9 mouse cellular contexts compared by ENCODE assay signal in the genomic region with DNA sequence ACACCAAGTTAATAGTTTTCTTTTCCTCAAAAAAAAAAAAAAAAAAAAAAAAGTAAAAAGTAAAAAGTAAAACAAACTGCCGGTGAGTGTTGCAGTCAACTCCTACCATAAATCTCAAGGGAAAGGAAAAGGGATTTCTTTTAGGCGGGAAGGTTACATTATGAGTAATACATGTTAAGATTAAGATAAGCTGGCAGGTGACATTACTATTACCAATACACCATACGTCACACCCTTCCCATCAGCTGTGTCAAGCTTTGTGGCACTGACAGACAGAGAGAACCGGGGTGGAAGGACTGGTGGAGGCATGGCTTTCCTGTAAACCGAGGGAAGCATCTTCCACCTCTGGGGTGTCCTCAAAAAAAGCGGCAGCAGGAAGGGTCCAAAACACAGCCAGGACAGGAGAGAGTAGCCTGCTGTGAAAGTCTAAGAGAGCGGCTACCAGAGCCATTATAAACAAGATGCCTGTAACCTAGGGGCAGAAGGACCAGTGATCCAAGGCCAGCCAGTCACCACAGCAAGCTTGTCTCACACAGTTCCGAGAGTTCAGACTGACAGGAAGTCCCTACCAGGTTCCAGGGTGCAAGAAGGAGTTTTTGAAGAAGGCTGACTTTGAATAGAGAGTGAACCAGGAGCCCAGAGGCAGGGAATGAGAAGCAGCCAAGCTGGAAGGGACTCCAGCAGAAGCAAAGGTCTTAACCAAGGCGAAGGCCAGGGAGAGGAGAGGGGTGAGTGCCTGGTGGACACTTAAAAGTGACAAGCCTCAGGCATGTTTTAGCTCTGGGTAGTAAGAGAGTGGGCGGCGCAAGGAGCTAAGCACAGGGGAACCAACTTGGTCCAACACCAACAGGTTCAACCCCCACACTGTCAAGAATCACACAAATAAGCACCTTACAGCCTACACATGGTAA. TPM values are rescaled to one million over a fixed set of nuclear protein-coding genes. Genes with fewer than 3 reads are reported as not detected.
DNase-seq lines count a peak whose midpoint lies in the region; ATAC-seq lines count a peak whose summit lies in the region.
"Had no signal": no experiment of that assay in that cellular context is flagged by ENCODE, and none has a peak within 500 bp of the region (broad histone marks: within the 10 kb centered on the region; RNA-seq: fewer than 3 reads in every experiment).

No protein-coding gene starts in this region.

- peak overlapping the region; percentile 12; the same call in 1 of the 2 replicates for H3K4me3 ChIP-seq in neural tube, embryonic 11.5 days (ENCODE audit: low read depth, low read length)
- H3K4me3 ChIP-seq in liver, embryonic 12.5 days = peak overlapping the region; percentile 87

- 80% methylated on average over 11 of the region's 11 CpGs for WGBS in neural tube, embryonic 11.5 days
- 64% methylated on average over 11 of the region's 11 CpGs for WGBS in liver, embryonic 12.5 days (ENCODE audit: insufficient replicate concordance)

- H3K27me3 ChIP-seq in neural tube, embryonic 11.5 days (ENCODE audit: control insufficient read depth, insufficient read depth, low read length) = no peaks in the 10 kb centered on the region
- no peaks in the 10 kb centered on the region for H3K27me3 ChIP-seq in liver, embryonic 12.5 days (replicated peaks)

- DNase-seq in cerebellum, adult 9-10 months = peak; percentile 30
- DNase-seq in cerebellum, postnatal 10 days = no peak
- DNase-seq in neural tube, embryonic 11.5 days (ENCODE audit: low spot score) = no peak
- no peak for DNase-seq in neural tube, embryonic 10.5 days (ENCODE audit: extremely low spot score, low spot score)
- DNase-seq in urinary bladder, adult 2 months (ENCODE audit: low spot score) = no peak
- DNase-seq in B cell, adult 2 months = no peak
- DNase-seq: lung, postnatal 10 days had no signal

- no peak overlapping the region for H3K27ac ChIP-seq in neural tube, embryonic 11.5 days (ENCODE audit: low read depth, low read length)
- H3K27ac ChIP-seq in liver, embryonic 12.5 days = no peak overlapping the region

- H3K9me3 ChIP-seq in neural tube, embryonic 11.5 days (ENCODE audit: control insufficient read depth, low read length) = no peaks in the 10 kb centered on the region
- no peaks in the 10 kb centered on the region for H3K9me3 ChIP-seq in liver, embryonic 12.5 days (replicated peaks)

- H3K36me3 ChIP-seq in neural tube, embryonic 11.5 days (ENCODE audit: control insufficient read depth, insufficient read depth, low read length) = no peaks in the 10 kb centered on the region
- peaks cover 10% of the 10 kb centered on the region for H3K36me3 ChIP-seq in liver, embryonic 12.5 days

- no peak for ATAC-seq in neural tube, embryonic 11.5 days (ENCODE audit: insufficient read depth, low FRiP score, low TSS enrichment)
- no peak for ATAC-seq in liver, embryonic 12.5 days
- no peak for ATAC-seq in monocyte, adult 5-6 weeks (replicated peaks; ENCODE audit: insufficient number of reproducible peaks, low FRiP score, low TSS enrichment, poor library complexity, severe bottlenecking)

- H3K4me1 ChIP-seq in neural tube, embryonic 11.5 days (ENCODE audit: control insufficient read depth, insufficient read depth, low read length) = peaks cover 14% of the 10 kb centered on the region
- H3K4me1 ChIP-seq in liver, embryonic 12.5 days = peaks cover 53% of the 10 kb centered on the region

- peak overlapping the region; percentile 22 for H3K4me2 ChIP-seq in neural tube, embryonic 11.5 days (ENCODE audit: low read depth)
- peak overlapping the region; percentile 86 for H3K4me2 ChIP-seq in liver, embryonic 12.5 days

- H3K9ac ChIP-seq in neural tube, embryonic 11.5 days (ENCODE audit: low read length) = peak overlapping the region; percentile 6; the same call in 1 of the 2 replicates
- 0 out of 2 replicates have a peak overlapping the region, but pooled peaks have one; percentile 2 for H3K9ac ChIP-seq in liver, embryonic 12.5 days

RNA-seq across cellular contexts. Expression of a gene that starts 2.2 kb away (rescaled TPM):
- polyA plus RNA-seq in neural tube, embryonic 11.5 days (2014; fragmentation: Nextera tagmentation; extraction: Ambion mirVana) = 11.1 and 12.0 TPM in 2 replicates
- 4.6 and 5.1 TPM in 2 replicates for polyA plus RNA-seq in liver, embryonic 12.5 days (2016; fragmentation: Nextera tagmentation; extraction: Ambion mirVana)
- total RNA-seq in monocyte, adult 5-6 weeks (2017) = 50.6 to 62.5 TPM (median 51.5 TPM) in 3 replicates
- polyA plus RNA-seq in urinary bladder, adult 2 months (2012; rRNA removed) = 7.3 and 11.4 TPM in 2 replicates
